Mouse (Mus musculus) thymus, adult 2 months (tissue): ENCODE measurements at regions not wholly inside any gene's neighbourhood (a gene's known extent, or its start where the extent isn't known, plus 50 kb on each side); places are given as distances from the start of the nearest gene placed in this dataset.

Source experiments
- CTCF ChIP-seq: fragments of 200-500 bp; IDR thresholded peaks from 2 replicates; pipeline ENCODE4 v1.5.1; 2012; ENCODE audit warnings: mild to moderate bottlenecking, control low read depth, low read length, moderate library complexity, borderline replicate concordance; ENCODE audit not compliant: control insufficient read depth, poor library complexity, insufficient read depth; ENCODE audit errors: extremely low read depth
- POLR2A ChIP-seq: fragments of 200-500 bp; IDR thresholded peaks from 2 replicates; pipeline ENCODE4 v1.6.1; 2012; ENCODE audit warnings: mild to moderate bottlenecking, low read length, control low read depth, moderate library complexity; ENCODE audit not compliant: control insufficient read depth, poor library complexity, insufficient read depth; ENCODE audit errors: extremely low read depth

- TF ChIP-seq CTCF (no peak), POLR2A (no peak)
Measured at GRCm38 (mm10) chr2:50462378-50462777, 165.8 kb upstream of the Mmadhc start.
